In genomic region chr2:152177162-152177805, GRCm38 (mm10) we compare ENCODE assay signal across 8 mouse cellular contexts. TPM values are rescaled to one million over a fixed set of nuclear protein-coding genes. Genes with fewer than 3 reads are reported as not detected.
DNase-seq lines count a peak whose midpoint lies in the region; ATAC-seq and TF ChIP-seq lines count a peak whose summit lies in the region.

No protein-coding gene starts in this region.

- H3K9ac ChIP-seq in embryonic facial prominence, embryonic 14.5 days (ENCODE audit: low read depth, low read length): 0 out of 2 replicates have a peak overlapping the region, but pooled peaks have one; percentile 40
- no peak overlapping the region for H3K9ac ChIP-seq in heart, postnatal 0 days (replicated peaks; ENCODE audit: low read depth, low read length)
- H3K9ac ChIP-seq in midbrain, embryonic 14.5 days (replicated peaks; ENCODE audit: low read length): peak overlapping the region; percentile 3; the same call in 1 of the 2 replicates

- no peak for TF ChIP-seq CTCF in heart, postnatal 0 days (IDR thresholded peaks at IDR 0.05; ENCODE audit: low read depth)

- peak; percentile 99 for DNase-seq in ES-CJ7 (ENCODE audit: low read depth, low spot score)
- DNase-seq in embryonic facial prominence, embryonic 14.5 days (ENCODE audit: low spot score): peak; percentile 68
- peak; percentile 52 for DNase-seq in heart, postnatal 0 days (ENCODE audit: low spot score)
- peak; percentile 80 for DNase-seq in kidney, postnatal 14 days
- peak; percentile 51 for DNase-seq in midbrain, embryonic 14.5 days
- no peak for DNase-seq in thymus, postnatal 10 days (ENCODE audit: low spot score in 2 of 2)
- DNase-seq in cerebellum, adult 11 months: no peak
- DNase-seq in ovary, postnatal 10 days (ENCODE audit: low spot score): no peak

- H3K27me3 ChIP-seq in embryonic facial prominence, embryonic 14.5 days (replicated peaks; ENCODE audit: control insufficient read depth, insufficient read depth, low read length): no peaks in the 10 kb centered on the region
- no peaks in the 10 kb centered on the region for H3K27me3 ChIP-seq in heart, postnatal 0 days (ENCODE audit: control insufficient read depth, insufficient read depth, low read length)
- no peaks in the 10 kb centered on the region for H3K27me3 ChIP-seq in midbrain, embryonic 14.5 days (ENCODE audit: control insufficient read depth, insufficient read depth, low read length)

- WGBS in embryonic facial prominence, embryonic 14.5 days: 16% methylated on average over 24 of the region's 24 CpGs
- 23% methylated on average over 24 of the region's 24 CpGs for WGBS in heart, postnatal 0 days
- 9% methylated on average over 24 of the region's 24 CpGs for WGBS in midbrain, embryonic 14.5 days

- peaks cover 7% of the 10 kb centered on the region; the same call in 1 of the 2 replicates for H3K4me1 ChIP-seq in embryonic facial prominence, embryonic 14.5 days (ENCODE audit: control insufficient read depth, insufficient read depth, low read length)
- H3K4me1 ChIP-seq in heart, postnatal 0 days (ENCODE audit: control insufficient read depth, insufficient read depth): no peaks in the 10 kb centered on the region
- peaks cover 6% of the 10 kb centered on the region for H3K4me1 ChIP-seq in midbrain, embryonic 14.5 days (ENCODE audit: control insufficient read depth, insufficient read depth, low read length)

- peak overlapping the region; percentile 34 for H3K4me2 ChIP-seq in embryonic facial prominence, embryonic 14.5 days (ENCODE audit: low read depth, low read length)
- peak overlapping the region; percentile 23; the same call in 1 of the 2 replicates for H3K4me2 ChIP-seq in heart, postnatal 0 days (ENCODE audit: low read depth, low read length)
- peak overlapping the region; percentile 38 for H3K4me2 ChIP-seq in midbrain, embryonic 14.5 days (ENCODE audit: low read length)

- no peak overlapping the region for H3K27ac ChIP-seq in embryonic facial prominence, embryonic 14.5 days (replicated peaks; ENCODE audit: low read depth, low read length)
- H3K27ac ChIP-seq in heart, postnatal 0 days (ENCODE audit: low read depth): peak overlapping the region; percentile 73
- H3K27ac ChIP-seq in midbrain, embryonic 14.5 days (replicated peaks; ENCODE audit: low read depth, low read length): no peak overlapping the region

- H3K4me3 ChIP-seq in embryonic facial prominence, embryonic 14.5 days (ENCODE audit: low read depth, low read length): peak overlapping the region; percentile 1; the same call in 1 of the 2 replicates
- no peak overlapping the region; the same call in 1 of the 2 replicates for H3K4me3 ChIP-seq in heart, postnatal 0 days (ENCODE audit: low read depth, low read length)
- H3K4me3 ChIP-seq in midbrain, embryonic 14.5 days (replicated peaks; ENCODE audit: low read depth, low read length): no peak overlapping the region

- TF ChIP-seq EP300 in heart, postnatal 0 days (IDR thresholded peaks at IDR 0.05; ENCODE audit: low read depth): peak; percentile 70; the same call in 1 of the 2 replicates

- H3K36me3 ChIP-seq in embryonic facial prominence, embryonic 14.5 days (ENCODE audit: control insufficient read depth, insufficient read depth, low read length): no peaks in the 10 kb centered on the region
- H3K36me3 ChIP-seq in heart, postnatal 0 days (replicated peaks; ENCODE audit: control insufficient read depth, insufficient read depth, low read length): no peaks in the 10 kb centered on the region
- no peaks in the 10 kb centered on the region for H3K36me3 ChIP-seq in midbrain, embryonic 14.5 days (ENCODE audit: control insufficient read depth, insufficient read depth, low read length)

- H3K9me3 ChIP-seq in embryonic facial prominence, embryonic 14.5 days (ENCODE audit: control insufficient read depth, low read length): no peaks in the 10 kb centered on the region
- no peaks in the 10 kb centered on the region for H3K9me3 ChIP-seq in heart, postnatal 0 days (replicated peaks; ENCODE audit: control insufficient read depth, low read length)
- H3K9me3 ChIP-seq in midbrain, embryonic 14.5 days (ENCODE audit: control insufficient read depth, low read length): no peaks in the 10 kb centered on the region

- peak; percentile 63; the same call in 1 of the 2 replicates for ATAC-seq in embryonic facial prominence, embryonic 14.5 days (ENCODE audit: low read depth)
- ATAC-seq in heart, postnatal 0 days (ENCODE audit: insufficient read depth, low read depth): peak; percentile 47
- ATAC-seq in midbrain, embryonic 14.5 days (ENCODE audit: low FRiP score, low TSS enrichment): no peak

RNA-seq across cellular contexts. Expression of gene Tcf15, which starts 33.9 kb away (rescaled TPM):
- 10.6 TPM in 2 replicates for polyA plus RNA-seq in embryonic facial prominence, embryonic 14.5 days (2014; fragmentation: Nextera tagmentation; extraction: Ambion mirVana)
- 32.5 and 36.8 TPM in 2 replicates for total RNA-seq in heart, postnatal 0 days (2014; rRNA removed; ENCODE audit: low replicate concordance)
- polyA plus RNA-seq in heart, postnatal 0 days (2015; fragmentation: Nextera tagmentation; extraction: Ambion mirVana): 23.0 and 23.2 TPM in 2 replicates
- polyA plus RNA-seq in midbrain, embryonic 14.5 days (2014; fragmentation: Nextera tagmentation; extraction: Ambion mirVana): 0.76 and 0.96 TPM in 2 replicates

RNA-seq across cellular contexts. Expression of gene Csnk2a1, which starts 49.4 kb away (rescaled TPM):
- 84.5 and 86.4 TPM in 2 replicates for polyA plus RNA-seq in embryonic facial prominence, embryonic 14.5 days (2014; fragmentation: Nextera tagmentation; extraction: Ambion mirVana)
- 89.5 TPM in 2 replicates for total RNA-seq in heart, postnatal 0 days (2014; rRNA removed; ENCODE audit: low replicate concordance)
- 74.4 and 80.7 TPM in 2 replicates for polyA plus RNA-seq in heart, postnatal 0 days (2015; fragmentation: Nextera tagmentation; extraction: Ambion mirVana)
- 164 and 229 TPM in 2 replicates for polyA plus RNA-seq in midbrain, embryonic 14.5 days (2014; fragmentation: Nextera tagmentation; extraction: Ambion mirVana)

Comparison
In these comparisons a context has a peak if more than half of its experiments do, and no peak if none do; other contexts are left out.
1. DNase-seq: peak in ES-CJ7 (single experiment), embryonic facial prominence, embryonic 14.5 days (single experiment), heart, postnatal 0 days (single experiment), kidney, postnatal 14 days (single experiment) and midbrain, embryonic 14.5 days (single experiment); none in thymus, postnatal 10 days (0 of 2), cerebellum, adult 11 months (single experiment) and ovary, postnatal 10 days (single experiment).
2. Peak in every context shown above with its lines, with median percentiles within 50 percentile points of each other: H3K4me2 ChIP-seq.